Mouse (Mus musculus) WW6 (cell line): ENCODE data around the gene Sln.

ENCODE experiments used
- DNase-seq: peaks from one replicate; pipeline ENCODE4 v3.0.0-alpha.2; 2013; ENCODE audit warnings: low read depth, low spot score

Sln gene

GRCm38 (mm10) chr9:53903215-53903842, 53.4 kb downstream of the Sln start:
- no peak for DNase-seq
